Mouse (Mus musculus) limb, embryonic 10.5 days (tissue): ENCODE data around the gene Spp2. TPM values are rescaled to one million over a fixed set of nuclear protein-coding genes. Genes with fewer than 3 reads are reported as not detected.

Source experiments
- DNase-seq: peaks from one replicate; pipeline ENCODE4 v3.0.0-alpha.2; 2017; ENCODE audit warnings: low spot score
- H3K27ac ChIP-seq: fragments of 300-500 bp; sonication (generic); 2 replicates; pipeline ENCODE4 v1.5.1; 2016; ENCODE audit warnings: mild to moderate bottlenecking
- H3K27me3 ChIP-seq: fragments of 300-500 bp; sonication (generic); 2 replicates; pipeline ENCODE4 v1.6.1; 2016; ENCODE audit warnings: low read depth, mild to moderate bottlenecking; ENCODE audit not compliant: poor library complexity, severe bottlenecking
- H3K36me3 ChIP-seq: fragments of 300-500 bp; sonication (generic); 2 replicates; pipeline ENCODE4 v1.6.1; 2016; ENCODE audit warnings: mild to moderate bottlenecking, moderate library complexity
- H3K4me1 ChIP-seq: fragments of 300-500 bp; sonication (generic); 2 replicates; pipeline ENCODE4 v1.6.1; 2016
- H3K4me3 ChIP-seq: fragments of 300-500 bp; sonication (generic); 2 replicates; pipeline ENCODE4 v1.5.1; 2016; ENCODE audit warnings: mild to moderate bottlenecking, moderate library complexity
- H3K9me3 ChIP-seq: fragments of 300-500 bp; sonication (generic); replicated peaks from 2 replicates; pipeline ENCODE4 v1.6.1; 2016; ENCODE audit warnings: mild to moderate bottlenecking
- WGBS: fragments of 180-500 bp; shearing (Covaris S2); methylation state at CpG from one replicate; pipeline ENCODE4 v1.1.7; 2016; 5-methylcytosine and 5-hydroxymethylcytosine counted together
- polyA plus RNA-seq: library from polyadenylated mRNA; unstranded; fragments of >200 nt; fragmentation: Nextera tagmentation; extraction: Ambion mirVana; gene quantifications from 2 replicates; pipeline ENCODE4 v1.2.1, GENCODE M21; 2016

The Spp2 gene
- polyA plus RNA-seq, 1 experiment from 2014 or later = not detected

- H3K9me3 ChIP-seq = no peaks in the 10 kb centered on the region
- H3K27ac ChIP-seq = no peak overlapping the region
- H3K4me3 ChIP-seq = no peak overlapping the region
- H3K27me3 ChIP-seq = no peaks in the 10 kb centered on the region
- no peak for DNase-seq
- WGBS = 83% methylated on average over 10 of the region's 10 CpGs
- no peaks in the 10 kb centered on the region for H3K4me1 ChIP-seq
- no peaks in the 10 kb centered on the region for H3K36me3 ChIP-seq
These were observed 15.3 kb downstream of the Spp2 start for GRCm38 (mm10) chr1:88422045-88422444.

- no peak for DNase-seq
- H3K27me3 ChIP-seq = no peaks in the 10 kb centered on the region
- no peak overlapping the region for H3K4me3 ChIP-seq
- no peaks in the 10 kb centered on the region for H3K9me3 ChIP-seq
- no peaks in the 10 kb centered on the region for H3K4me1 ChIP-seq
- H3K36me3 ChIP-seq = no peaks in the 10 kb centered on the region
- 79% methylated on average over 7 of the region's 7 CpGs for WGBS
- H3K27ac ChIP-seq = no peak overlapping the region
These were observed 16.2 kb downstream of the Spp2 start for GRCm38 (mm10) chr1:88422846-88423395.

GRCm38 (mm10) chr1:88424602-88425252 is 18.0 kb downstream of the Spp2 start:
- Histone ChIP-seq H3K4me1 (peaks cover 5% of the 10 kb centered on the region; the same call in 1 of the 2 replicates), H3K27me3 (no peaks in the 10 kb centered on the region), H3K27ac (peak overlapping the region; percentile 61), H3K4me3 (no peak overlapping the region), H3K9me3 (no peaks in the 10 kb centered on the region), H3K36me3 (no peaks in the 10 kb centered on the region)
- DNase-seq = peak; percentile 91
- 28% methylated on average over 8 of the region's 8 CpGs for WGBS

- no peaks in the 10 kb centered on the region for H3K36me3 ChIP-seq
- H3K4me1 ChIP-seq = peaks cover 5% of the 10 kb centered on the region; the same call in 1 of the 2 replicates
- H3K4me3 ChIP-seq = no peak overlapping the region
- H3K27me3 ChIP-seq = no peaks in the 10 kb centered on the region
- no peaks in the 10 kb centered on the region for H3K9me3 ChIP-seq
- DNase-seq = no peak
- 88% methylated on average over 11 of the region's 11 CpGs for WGBS
- no peak overlapping the region for H3K27ac ChIP-seq
These were observed 21.4 kb downstream of the Spp2 start for GRCm38 (mm10) chr1:88427987-88428741.

- 15% methylated on average over 1 of the region's 1 CpGs for WGBS
- Histone ChIP-seq H3K27me3 (no peaks in the 10 kb centered on the region), H3K27ac (no peak overlapping the region), H3K36me3 (no peaks in the 10 kb centered on the region), H3K9me3 (no peaks in the 10 kb centered on the region), H3K4me1 (peaks cover 5% of the 10 kb centered on the region; the same call in 1 of the 2 replicates), H3K4me3 (no peak overlapping the region)
- no peak for DNase-seq
These were observed 22.7 kb downstream of the Spp2 start for GRCm38 (mm10) chr1:88429413-88429812.

- no peaks in the 10 kb centered on the region for H3K9me3 ChIP-seq
- peaks cover 5% of the 10 kb centered on the region; the same call in 1 of the 2 replicates for H3K4me1 ChIP-seq
- H3K36me3 ChIP-seq = no peaks in the 10 kb centered on the region
- no peak overlapping the region for H3K4me3 ChIP-seq
- DNase-seq = no peak
- 86% methylated on average over 4 of the region's 4 CpGs for WGBS
- no peaks in the 10 kb centered on the region for H3K27me3 ChIP-seq
- H3K27ac ChIP-seq = no peak overlapping the region
These were observed 24.5 kb downstream of the Spp2 start for GRCm38 (mm10) chr1:88431262-88431661.

GRCm38 (mm10) chr1:88432601-88433000 is 25.8 kb downstream of the Spp2 start:
- no peak overlapping the region for H3K27ac ChIP-seq
- no peaks in the 10 kb centered on the region for H3K27me3 ChIP-seq
- DNase-seq = no peak
- 44% methylated on average over 3 of the region's 3 CpGs for WGBS
- H3K4me3 ChIP-seq = no peak overlapping the region
- no peaks in the 10 kb centered on the region for H3K36me3 ChIP-seq
- H3K4me1 ChIP-seq = peaks cover 9% of the 10 kb centered on the region; the same call in 1 of the 2 replicates
- no peaks in the 10 kb centered on the region for H3K9me3 ChIP-seq

GRCm38 (mm10) chr1:88433096-88433883 is 26.5 kb downstream of the Spp2 start:
- Histone ChIP-seq H3K36me3 (no peaks in the 10 kb centered on the region), H3K4me3 (no peak overlapping the region), H3K27ac (no peak overlapping the region), H3K9me3 (no peaks in the 10 kb centered on the region), H3K27me3 (no peaks in the 10 kb centered on the region), H3K4me1 (peaks cover 9% of the 10 kb centered on the region; the same call in 1 of the 2 replicates)
- no peak for DNase-seq
- WGBS = 78% methylated on average over 6 of the region's 6 CpGs

GRCm38 (mm10) chr1:88434057-88434456 is 27.3 kb downstream of the Spp2 start:
- no peak for DNase-seq
- no peaks in the 10 kb centered on the region for H3K9me3 ChIP-seq
- no peak overlapping the region for H3K4me3 ChIP-seq
- peaks cover 9% of the 10 kb centered on the region; the same call in 1 of the 2 replicates for H3K4me1 ChIP-seq
- WGBS = 65% methylated on average over 4 of the region's 4 CpGs
- no peak overlapping the region for H3K27ac ChIP-seq
- H3K27me3 ChIP-seq = no peaks in the 10 kb centered on the region
- H3K36me3 ChIP-seq = no peaks in the 10 kb centered on the region

- no peak for DNase-seq
- no peaks in the 10 kb centered on the region for H3K27me3 ChIP-seq
- no peak overlapping the region for H3K27ac ChIP-seq
- WGBS = 83% methylated on average over 9 of the region's 9 CpGs
- H3K9me3 ChIP-seq = no peaks in the 10 kb centered on the region
- H3K36me3 ChIP-seq = no peaks in the 10 kb centered on the region
- no peak overlapping the region for H3K4me3 ChIP-seq
- H3K4me1 ChIP-seq = peaks cover 4% of the 10 kb centered on the region; the same call in 1 of the 2 replicates
These were observed 30.7 kb downstream of the Spp2 start for GRCm38 (mm10) chr1:88437206-88438126.

GRCm38 (mm10) chr1:88443383-88443782 is 36.6 kb downstream of the Spp2 start:
- Histone ChIP-seq H3K4me1 (peaks cover 6% of the 10 kb centered on the region; the same call in 1 of the 2 replicates), H3K36me3 (no peaks in the 10 kb centered on the region), H3K9me3 (no peaks in the 10 kb centered on the region), H3K27ac (no peak overlapping the region), H3K4me3 (no peak overlapping the region), H3K27me3 (no peaks in the 10 kb centered on the region)
- 85% methylated on average over 4 of the region's 4 CpGs for WGBS
- no peak for DNase-seq

- H3K4me1 ChIP-seq = peaks cover 6% of the 10 kb centered on the region; the same call in 1 of the 2 replicates
- H3K36me3 ChIP-seq = no peaks in the 10 kb centered on the region
- 76% methylated on average over 4 of the region's 4 CpGs for WGBS
- H3K27me3 ChIP-seq = no peaks in the 10 kb centered on the region
- no peak overlapping the region for H3K4me3 ChIP-seq
- H3K27ac ChIP-seq = no peak overlapping the region
- no peak for DNase-seq
- H3K9me3 ChIP-seq = no peaks in the 10 kb centered on the region
These were observed 38.6 kb downstream of the Spp2 start for GRCm38 (mm10) chr1:88445400-88445799.
